Mouse (Mus musculus): Measurements from ENCODE around the gene Efna5. TPM values are rescaled to one million over a fixed set of nuclear protein-coding genes. Genes with fewer than 3 reads are reported as not detected.

The Efna5 gene
- polyA plus RNA-seq, 1 experiment = 32.7 TPM

- Histone ChIP-seq H3K36me3 (ENCODE audit: control insufficient read depth, insufficient read depth, low read length, poor library complexity, severe bottlenecking) (no peaks in the 10 kb centered on the region), H3K9me3 (replicated peaks; ENCODE audit: control insufficient read depth, insufficient read depth, low read length, poor library complexity, severe bottlenecking) (no peaks in the 10 kb centered on the region), H3K27ac (ENCODE audit: insufficient read depth, low read length) (no peak overlapping the region), H3K4me1 (ENCODE audit: control insufficient read depth, insufficient read depth, low read length) (no peaks in the 10 kb centered on the region), H3K9ac (ENCODE audit: low read depth, poor library complexity, severe bottlenecking) (no peak overlapping the region), H3K4me3 (ENCODE audit: low read depth, low read length) (no peak overlapping the region), H3K27me3 (ENCODE audit: control insufficient read depth, insufficient read depth, low read length, poor library complexity, severe bottlenecking) (no peaks in the 10 kb centered on the region)
- TF ChIP-seq POLR2A (IDR thresholded peaks at IDR 0.05; ENCODE audit: insufficient read depth, low read length) = no peak
- TF ChIP-seq CTCF (IDR thresholded peaks at IDR 0.05; ENCODE audit: low read depth, low read length) = no peak
- TF ChIP-seq EP300 (IDR thresholded peaks at IDR 0.05; ENCODE audit: insufficient read depth, low read depth, low read length) = no peak
Measured at GRCm38 (mm10) chr17:62642447-62643145, 238.5 kb downstream of the Efna5 start.

GRCm38 (mm10) chr17:62640654-62641053 is 240.5 kb downstream of the Efna5 start:
- H3K27ac ChIP-seq (ENCODE audit: insufficient read depth, low read length) = no peak overlapping the region
- H3K4me3 ChIP-seq (ENCODE audit: low read depth, low read length) = no peak overlapping the region
- H3K27me3 ChIP-seq (ENCODE audit: control insufficient read depth, insufficient read depth, low read length, poor library complexity, severe bottlenecking) = no peaks in the 10 kb centered on the region
- TF ChIP-seq EP300 (IDR thresholded peaks at IDR 0.05; ENCODE audit: insufficient read depth, low read depth, low read length) (no peak), CTCF (IDR thresholded peaks at IDR 0.05; ENCODE audit: low read depth, low read length) (no peak), POLR2A (IDR thresholded peaks at IDR 0.05; ENCODE audit: insufficient read depth, low read length) (no peak)
- no peaks in the 10 kb centered on the region for H3K4me1 ChIP-seq (ENCODE audit: control insufficient read depth, insufficient read depth, low read length)
- H3K9me3 ChIP-seq (replicated peaks; ENCODE audit: control insufficient read depth, insufficient read depth, low read length, poor library complexity, severe bottlenecking) = no peaks in the 10 kb centered on the region
- no peaks in the 10 kb centered on the region for H3K36me3 ChIP-seq (ENCODE audit: control insufficient read depth, insufficient read depth, low read length, poor library complexity, severe bottlenecking)
- H3K9ac ChIP-seq (ENCODE audit: low read depth, poor library complexity, severe bottlenecking) = no peak overlapping the region

- no peak overlapping the region for H3K4me3 ChIP-seq (ENCODE audit: low read depth, low read length)
- H3K9me3 ChIP-seq (replicated peaks; ENCODE audit: control insufficient read depth, insufficient read depth, low read length, poor library complexity, severe bottlenecking) = no peaks in the 10 kb centered on the region
Measured at GRCm38 (mm10) chr17:62636896-62637295, 244.2 kb downstream of the Efna5 start.

GRCm38 (mm10) chr17:62634937-62635336 is 246.2 kb downstream of the Efna5 start:
- no peak overlapping the region for H3K27ac ChIP-seq (ENCODE audit: insufficient read depth, low read length)
- H3K4me1 ChIP-seq (ENCODE audit: control insufficient read depth, insufficient read depth, low read length) = no peaks in the 10 kb centered on the region
- no peaks in the 10 kb centered on the region for H3K9me3 ChIP-seq (replicated peaks; ENCODE audit: control insufficient read depth, insufficient read depth, low read length, poor library complexity, severe bottlenecking)
- no peaks in the 10 kb centered on the region for H3K36me3 ChIP-seq (ENCODE audit: control insufficient read depth, insufficient read depth, low read length, poor library complexity, severe bottlenecking)
- H3K27me3 ChIP-seq (ENCODE audit: control insufficient read depth, insufficient read depth, low read length, poor library complexity, severe bottlenecking) = no peaks in the 10 kb centered on the region
- H3K4me3 ChIP-seq (ENCODE audit: low read depth, low read length) = no peak overlapping the region
- TF ChIP-seq CTCF (IDR thresholded peaks at IDR 0.05; ENCODE audit: low read depth, low read length) = no peak
- TF ChIP-seq EP300 (IDR thresholded peaks at IDR 0.05; ENCODE audit: insufficient read depth, low read depth, low read length) = no peak
- TF ChIP-seq POLR2A (IDR thresholded peaks at IDR 0.05; ENCODE audit: insufficient read depth, low read length) = no peak
- H3K9ac ChIP-seq (ENCODE audit: low read depth, poor library complexity, severe bottlenecking) = no peak overlapping the region

More at GRCm38 (mm10) chr17:62636896-62637295, 244.2 kb downstream of the Efna5 start:
- Histone ChIP-seq H3K27me3 (ENCODE audit: control insufficient read depth, insufficient read depth, low read length, poor library complexity, severe bottlenecking) (no peaks in the 10 kb centered on the region), H3K27ac (ENCODE audit: insufficient read depth, low read length) (no peak overlapping the region), H3K4me1 (ENCODE audit: control insufficient read depth, insufficient read depth, low read length) (no peaks in the 10 kb centered on the region), H3K9ac (ENCODE audit: low read depth, poor library complexity, severe bottlenecking) (no peak overlapping the region), H3K36me3 (ENCODE audit: control insufficient read depth, insufficient read depth, low read length, poor library complexity, severe bottlenecking) (no peaks in the 10 kb centered on the region)
- TF ChIP-seq POLR2A (IDR thresholded peaks at IDR 0.05; ENCODE audit: insufficient read depth, low read length) = no peak
- no peak for TF ChIP-seq CTCF (IDR thresholded peaks at IDR 0.05; ENCODE audit: low read depth, low read length)
- TF ChIP-seq EP300 (IDR thresholded peaks at IDR 0.05; ENCODE audit: insufficient read depth, low read depth, low read length) = no peak

- no peak overlapping the region for H3K9ac ChIP-seq (ENCODE audit: low read depth, poor library complexity, severe bottlenecking)
- H3K4me1 ChIP-seq (ENCODE audit: control insufficient read depth, insufficient read depth, low read length) = no peaks in the 10 kb centered on the region
- no peak overlapping the region for H3K4me3 ChIP-seq (ENCODE audit: low read depth, low read length)
- no peaks in the 10 kb centered on the region for H3K36me3 ChIP-seq (ENCODE audit: control insufficient read depth, insufficient read depth, low read length, poor library complexity, severe bottlenecking)
- H3K9me3 ChIP-seq (replicated peaks; ENCODE audit: control insufficient read depth, insufficient read depth, low read length, poor library complexity, severe bottlenecking) = no peaks in the 10 kb centered on the region
- TF ChIP-seq EP300 (IDR thresholded peaks at IDR 0.05; ENCODE audit: insufficient read depth, low read depth, low read length) (no peak), CTCF (IDR thresholded peaks at IDR 0.05; ENCODE audit: low read depth, low read length) (no peak)
- H3K27ac ChIP-seq (ENCODE audit: insufficient read depth, low read length) = no peak overlapping the region
- no peaks in the 10 kb centered on the region for H3K27me3 ChIP-seq (ENCODE audit: control insufficient read depth, insufficient read depth, low read length, poor library complexity, severe bottlenecking)
Measured at GRCm38 (mm10) chr17:62628474-62628873, 252.6 kb downstream of the Efna5 start.

GRCm38 (mm10) chr17:62627508-62627907 is 253.6 kb downstream of the Efna5 start:
- Histone ChIP-seq H3K9me3 (replicated peaks; ENCODE audit: control insufficient read depth, insufficient read depth, low read length, poor library complexity, severe bottlenecking) (no peaks in the 10 kb centered on the region), H3K27me3 (ENCODE audit: control insufficient read depth, insufficient read depth, low read length, poor library complexity, severe bottlenecking) (no peaks in the 10 kb centered on the region)
- TF ChIP-seq POLR2A (IDR thresholded peaks at IDR 0.05; ENCODE audit: insufficient read depth, low read length) = no peak
- no peak for TF ChIP-seq CTCF (IDR thresholded peaks at IDR 0.05; ENCODE audit: low read depth, low read length)
- TF ChIP-seq EP300 (IDR thresholded peaks at IDR 0.05; ENCODE audit: insufficient read depth, low read depth, low read length) = no peak

More at GRCm38 (mm10) chr17:62627508-62627907, 253.6 kb downstream of the Efna5 start:
- no peak overlapping the region for H3K27ac ChIP-seq (ENCODE audit: insufficient read depth, low read length)
- H3K4me3 ChIP-seq (ENCODE audit: low read depth, low read length) = no peak overlapping the region
- H3K36me3 ChIP-seq (ENCODE audit: control insufficient read depth, insufficient read depth, low read length, poor library complexity, severe bottlenecking) = no peaks in the 10 kb centered on the region
- no peaks in the 10 kb centered on the region for H3K4me1 ChIP-seq (ENCODE audit: control insufficient read depth, insufficient read depth, low read length)
- no peak overlapping the region for H3K9ac ChIP-seq (ENCODE audit: low read depth, poor library complexity, severe bottlenecking)
